Comparison of ENCODE assay signal across 16 mouse cellular contexts in the genomic region with DNA sequence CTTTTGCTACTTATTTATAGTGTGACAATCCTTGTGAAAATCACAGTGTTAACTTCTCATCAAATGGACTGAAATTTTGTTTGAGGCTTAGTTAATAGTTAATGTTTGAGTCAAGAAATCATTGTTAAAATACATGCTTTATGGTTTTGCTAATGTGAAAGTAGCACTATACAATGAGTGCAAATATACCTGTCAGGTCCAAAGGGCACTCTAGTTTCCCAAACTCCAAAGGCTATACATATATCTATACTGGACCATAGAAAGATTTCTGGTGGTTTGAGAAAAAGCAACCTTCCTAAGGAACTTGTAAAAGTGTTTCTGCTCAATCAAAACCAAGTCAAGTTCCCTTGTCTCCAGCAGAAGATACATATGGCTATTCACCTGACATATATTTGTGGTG.
"Had no signal": no experiment of that assay in that cellular context is flagged by ENCODE, and none has a peak within 500 bp of the region (broad histone marks: within the 10 kb centered on the region; RNA-seq: fewer than 3 reads in every experiment).

No protein-coding gene starts in this region.

- H3K27ac ChIP-seq: neural tube, embryonic 13.5 days; neural tube, embryonic 15.5 days; stomach, embryonic 15.5 days; stomach, postnatal 0 days had no signal

- H3K9me3 ChIP-seq: neural tube, embryonic 13.5 days; neural tube, embryonic 15.5 days; stomach, embryonic 15.5 days had no signal

- H3K4me1 ChIP-seq: neural tube, embryonic 13.5 days; neural tube, embryonic 15.5 days; stomach, embryonic 15.5 days had no signal

- H3K9ac ChIP-seq: neural tube, embryonic 13.5 days; neural tube, embryonic 15.5 days; stomach, embryonic 15.5 days had no signal

- DNase-seq: retina, postnatal 1 day; right cerebral cortex, adult 18-20 months; right cerebral cortex, postnatal 14 days; right cerebral cortex, postnatal 25 days; right cerebral cortex, postnatal 4 days; spleen, adult 18-20 months; thymus, adult 18-20 months; thymus, adult 2 months; thymus, postnatal 14 days; thymus, postnatal 25 days; thymus, postnatal 36 days; thymus, postnatal 4 days had no signal

- H3K27me3 ChIP-seq: neural tube, embryonic 13.5 days; neural tube, embryonic 15.5 days; stomach, embryonic 15.5 days had no signal

- H3K36me3 ChIP-seq: neural tube, embryonic 13.5 days; neural tube, embryonic 15.5 days; stomach, embryonic 15.5 days had no signal

- H3K4me2 ChIP-seq: neural tube, embryonic 13.5 days; neural tube, embryonic 15.5 days; stomach, embryonic 15.5 days had no signal

- H3K4me3 ChIP-seq: neural tube, embryonic 13.5 days; neural tube, embryonic 15.5 days; stomach, embryonic 15.5 days had no signal
